Mouse (Mus musculus) liver, adult 2 months (tissue): ENCODE results near the gene Acy3. TPM values are rescaled to one million over a fixed set of nuclear protein-coding genes. Genes with fewer than 3 reads are reported as not detected.
"Not testable (repeated sequence)": the region's sequence is repeated elsewhere in the genome, so short reads cannot be mapped to it uniquely, and the experiment has no call there.

ENCODE experiments used
- DNase-seq: peaks from one replicate; pipeline ENCODE4 v3.0.0-alpha.2; 2011; ENCODE audit warnings: low read depth, low spot score; ENCODE audit errors: extremely low read depth
- H3K27ac ChIP-seq: fragments of 200-500 bp; replicated peaks from 2 replicates; pipeline ENCODE4 v1.5.1; 2012; ENCODE audit warnings: low read depth, mild to moderate bottlenecking, control low read depth, inconsistent platforms, low read length; ENCODE audit not compliant: insufficient read depth
- H3K27me3 ChIP-seq: fragments of 200-500 bp; 2 replicates; pipeline ENCODE4 v1.6.1; 2012; ENCODE audit warnings: mild to moderate bottlenecking, moderate library complexity, low read length, inconsistent platforms; ENCODE audit not compliant: control insufficient read depth, insufficient read depth
- H3K36me3 ChIP-seq: fragments of 200-500 bp; 2 replicates; pipeline ENCODE4 v1.6.1; 2012; ENCODE audit warnings: low read length, inconsistent platforms; ENCODE audit not compliant: control insufficient read depth, insufficient read depth
- H3K4me1 ChIP-seq: fragments of 200-500 bp; 2 replicates; pipeline ENCODE4 v1.6.1; 2011; ENCODE audit warnings: low read length; ENCODE audit not compliant: control insufficient read depth, insufficient read depth
- H3K4me3 ChIP-seq: fragments of 200-500 bp; 2 replicates; pipeline ENCODE4 v1.5.1; 2011; ENCODE audit warnings: low read depth, mild to moderate bottlenecking, control low read depth, low read length, moderate library complexity; ENCODE audit not compliant: insufficient read depth
- H3K79me2 ChIP-seq: fragments of 200-500 bp; 2 replicates; pipeline ENCODE4 v1.6.1; 2012; ENCODE audit warnings: inconsistent platforms, mild to moderate bottlenecking, low read length, moderate library complexity; ENCODE audit not compliant: control insufficient read depth, insufficient read depth
- H3K9ac ChIP-seq: fragments of 200-500 bp; 2 replicates; pipeline ENCODE4 v1.6.1; 2012; ENCODE audit warnings: low read depth, mild to moderate bottlenecking, control low read depth, inconsistent platforms, low read length
- CTCF ChIP-seq: fragments of 200-500 bp; IDR thresholded peaks from 2 replicates; pipeline ENCODE4 v1.5.1; 2011; ENCODE audit warnings: low read depth, low read length, control low read depth
- POLR2A ChIP-seq: fragments of 200-500 bp; IDR thresholded peaks from 2 replicates; pipeline ENCODE4 v1.6.1; 2011; ENCODE audit warnings: low read length, control low read depth; ENCODE audit not compliant: insufficient read depth; ENCODE audit errors: extremely low read depth
- WGBS: fragments of 180-500 bp; shearing (Covaris S2); methylation state at CpG from one replicate; pipeline ENCODE4 v1.1.7; 2018; 5-methylcytosine and 5-hydroxymethylcytosine counted together
- polyA plus RNA-seq: library from polyadenylated mRNA; depleted of rRNA; stranded (reverse); fragments of >200 nt; gene quantifications from 2 replicates; pipeline ENCODE4 v1.2.3, GENCODE M21; 2012
- total RNA-seq: library from RNA; depleted of rRNA; stranded (reverse); fragments of >200 nt; gene quantifications from 2 replicates; pipeline ENCODE4 v1.2.3, GENCODE M21; 2014

Acy3 gene
- total and polyA plus RNA-seq, 2 experiments: 44.3 to 232 TPM

DNA sequence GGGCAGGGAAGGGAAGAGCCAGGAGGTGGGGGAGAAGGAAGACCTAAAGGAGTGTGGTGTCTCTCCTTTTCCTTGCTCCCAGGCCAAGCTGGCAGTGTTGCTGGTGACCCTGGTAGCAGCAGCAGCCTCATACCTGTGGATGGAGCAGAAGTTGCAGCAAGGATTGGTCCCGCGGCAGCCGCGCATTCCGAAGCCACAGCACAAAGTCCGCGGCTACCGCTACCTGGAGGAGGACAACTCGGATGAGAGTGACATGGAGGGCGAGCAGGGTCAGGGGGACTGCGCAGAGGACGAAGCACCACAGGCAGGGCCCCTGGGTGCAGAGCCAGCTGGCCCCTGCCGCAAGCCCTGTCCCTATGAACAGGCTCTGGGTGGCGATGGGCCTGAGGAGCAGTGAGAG lies 37.8 kb upstream of the Acy3 start:
- no peaks in the 10 kb centered on the region for H3K79me2 ChIP-seq
- H3K9ac ChIP-seq: no peak overlapping the region
- H3K27ac ChIP-seq: no peak overlapping the region
- no peak overlapping the region for H3K4me3 ChIP-seq
- DNase-seq: no peak
- H3K27me3 ChIP-seq: no peaks in the 10 kb centered on the region
- TF ChIP-seq POLR2A (no peak), CTCF (no peak)
- peaks cover 12% of the 10 kb centered on the region for H3K4me1 ChIP-seq
- peaks cover 3% of the 10 kb centered on the region; the same call in 1 of the 2 replicates for H3K36me3 ChIP-seq
- 87% methylated on average over 14 of the region's 14 CpGs for WGBS

DNA sequence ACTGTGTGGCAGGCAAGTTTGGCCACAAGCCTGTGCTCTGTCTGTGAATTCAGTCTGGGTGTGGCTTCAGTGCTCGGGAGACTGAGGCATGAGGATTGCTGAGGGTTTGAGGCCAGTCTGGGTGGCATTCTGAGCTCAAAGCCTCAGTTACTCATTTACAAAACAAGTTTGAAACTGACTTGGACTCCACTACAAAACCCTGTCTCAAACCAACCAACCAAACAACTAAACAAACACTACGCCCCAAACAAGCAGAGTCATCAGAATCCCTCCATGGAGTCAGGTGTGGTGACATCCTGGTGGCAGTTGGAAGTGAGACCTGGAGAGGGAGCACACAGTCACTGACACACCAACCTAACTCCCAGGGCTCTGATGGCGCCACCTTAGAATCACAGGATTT lies 36.0 kb upstream of the Acy3 start:
- peaks cover 1% of the 10 kb centered on the region; the same call in 1 of the 2 replicates for H3K36me3 ChIP-seq
- H3K27ac ChIP-seq: peak overlapping the region; percentile 1; the same call in 1 of the 2 replicates
- H3K4me3 ChIP-seq: no peak overlapping the region
- peaks cover 12% of the 10 kb centered on the region for H3K4me1 ChIP-seq
- 50% methylated on average over 3 of the region's 3 CpGs for WGBS
- peak; percentile 80 for DNase-seq
- H3K27me3 ChIP-seq: no peaks in the 10 kb centered on the region
- no peaks in the 10 kb centered on the region for H3K79me2 ChIP-seq
- TF ChIP-seq POLR2A (no peak), CTCF (0 out of 2 replicates have a peak, but pooled peaks have one; percentile 2)
- H3K9ac ChIP-seq: no peak overlapping the region

DNA sequence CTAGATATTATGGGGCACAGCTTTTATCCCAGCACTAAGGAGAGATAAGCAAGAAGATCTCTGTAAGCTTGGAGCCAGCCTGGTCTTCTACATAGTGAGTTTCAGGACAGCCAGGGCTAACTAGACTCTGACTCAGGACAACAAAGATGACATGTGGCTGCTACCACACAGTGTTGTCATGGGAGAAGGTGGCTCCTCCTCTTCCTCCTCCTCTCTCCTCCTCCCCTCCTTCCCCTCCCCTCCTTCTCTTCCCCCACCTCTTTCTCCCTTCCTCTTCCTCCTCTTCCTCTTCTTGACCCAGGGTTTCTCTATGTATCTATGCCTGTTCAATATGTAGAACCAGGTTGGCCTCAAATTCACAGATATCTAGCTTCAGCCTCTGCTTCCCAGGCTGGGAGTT lies 34.9 kb upstream of the Acy3 start:
- no peak overlapping the region for H3K27ac ChIP-seq
- DNase-seq: no peak
- H3K36me3 ChIP-seq: peaks cover 1% of the 10 kb centered on the region; the same call in 1 of the 2 replicates
- no peak overlapping the region for H3K9ac ChIP-seq
- TF ChIP-seq POLR2A (no peak), CTCF (no peak)
- H3K27me3 ChIP-seq: no peaks in the 10 kb centered on the region
- peaks cover 8% of the 10 kb centered on the region for H3K4me1 ChIP-seq
- no peaks in the 10 kb centered on the region for H3K79me2 ChIP-seq
- H3K4me3 ChIP-seq: no peak overlapping the region

DNA sequence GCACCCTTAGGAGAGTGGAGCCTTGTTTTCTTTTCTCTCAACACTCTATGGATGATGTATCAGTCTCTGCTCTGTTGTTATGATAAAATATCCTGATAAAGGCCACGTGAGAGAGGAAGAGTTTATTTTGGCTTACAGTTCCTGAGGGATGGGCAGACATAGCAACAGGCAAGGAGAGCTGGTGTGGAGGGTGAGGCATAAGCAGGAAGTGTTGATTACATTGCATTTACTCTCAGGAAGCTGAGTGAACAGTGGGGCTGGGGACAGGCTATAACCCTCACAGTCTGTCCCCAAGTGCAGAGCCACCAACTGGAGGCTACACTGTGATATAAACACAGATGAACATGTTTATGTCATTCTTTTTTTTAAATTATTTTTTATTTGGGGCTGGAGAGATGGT lies 34.3 kb upstream of the Acy3 start:
- Histone ChIP-seq H3K9ac (no peak overlapping the region), H3K27me3 (no peaks in the 10 kb centered on the region), H3K4me3 (no peak overlapping the region), H3K27ac (no peak overlapping the region), H3K79me2 (no peaks in the 10 kb centered on the region), H3K36me3 (peaks cover 1% of the 10 kb centered on the region; the same call in 1 of the 2 replicates), H3K4me1 (peaks cover 6% of the 10 kb centered on the region)
- no peak for DNase-seq
- WGBS: 64% methylated on average over 1 of the region's 1 CpGs
- TF ChIP-seq CTCF (no peak), POLR2A (no peak)

DNA sequence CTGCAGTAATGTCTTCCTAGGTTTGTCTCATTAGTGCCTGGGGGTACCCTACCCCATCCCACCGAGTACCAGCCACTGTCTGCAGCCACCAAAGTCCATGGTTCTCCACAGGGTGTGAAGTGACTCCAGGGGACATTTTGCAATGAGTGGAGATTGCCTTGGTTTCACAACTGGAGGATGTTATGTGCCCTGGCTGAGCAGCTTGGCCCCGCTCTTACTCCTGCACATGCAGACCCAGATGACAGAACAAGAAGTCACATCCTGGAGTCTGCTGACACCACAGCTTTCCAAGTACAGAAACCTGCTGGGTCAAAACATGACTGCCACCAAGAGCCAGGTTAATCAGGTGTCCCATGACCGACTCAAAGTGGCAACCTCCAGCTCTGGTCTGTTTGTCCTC lies 31.3 kb upstream of the Acy3 start:
- Histone ChIP-seq H3K79me2 (no peaks in the 10 kb centered on the region), H3K9ac (no peak overlapping the region), H3K27me3 (no peaks in the 10 kb centered on the region), H3K4me3 (no peak overlapping the region), H3K36me3 (no peaks in the 10 kb centered on the region), H3K27ac (no peak overlapping the region), H3K4me1 (peaks cover 4% of the 10 kb centered on the region)
- peak; percentile 28 for DNase-seq
- TF ChIP-seq CTCF (no peak), POLR2A (no peak)
- 56% methylated on average over 3 of the region's 3 CpGs for WGBS

DNA sequence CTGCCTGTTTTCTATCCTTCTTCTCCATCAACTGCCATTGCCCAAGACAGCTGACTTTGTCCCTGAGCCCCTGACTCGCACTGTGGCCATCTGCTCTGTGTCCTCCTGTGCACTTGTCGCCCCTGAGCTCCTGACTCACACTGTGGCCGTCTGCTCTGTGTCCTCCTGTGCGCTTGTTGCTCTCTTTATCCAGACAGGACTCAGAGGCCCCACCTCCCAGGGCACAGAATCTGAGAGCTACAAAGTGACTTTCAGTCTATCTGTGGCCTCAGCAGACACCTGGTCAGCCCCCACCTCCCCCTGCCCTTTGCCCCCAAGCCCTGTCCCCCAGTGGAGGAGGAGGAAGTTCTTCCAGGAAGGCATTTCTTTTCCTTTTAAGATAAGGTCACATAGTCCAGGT lies 30.6 kb upstream of the Acy3 start:
- H3K4me3 ChIP-seq: no peak overlapping the region
- H3K27ac ChIP-seq: no peak overlapping the region
- H3K9ac ChIP-seq: no peak overlapping the region
- H3K36me3 ChIP-seq: no peaks in the 10 kb centered on the region
- H3K27me3 ChIP-seq: no peaks in the 10 kb centered on the region
- DNase-seq: no peak
- no peaks in the 10 kb centered on the region for H3K4me1 ChIP-seq
- 86% methylated on average over 4 of the region's 4 CpGs for WGBS
- no peak for TF ChIP-seq CTCF
- TF ChIP-seq POLR2A: no peak
- no peaks in the 10 kb centered on the region for H3K79me2 ChIP-seq

DNA sequence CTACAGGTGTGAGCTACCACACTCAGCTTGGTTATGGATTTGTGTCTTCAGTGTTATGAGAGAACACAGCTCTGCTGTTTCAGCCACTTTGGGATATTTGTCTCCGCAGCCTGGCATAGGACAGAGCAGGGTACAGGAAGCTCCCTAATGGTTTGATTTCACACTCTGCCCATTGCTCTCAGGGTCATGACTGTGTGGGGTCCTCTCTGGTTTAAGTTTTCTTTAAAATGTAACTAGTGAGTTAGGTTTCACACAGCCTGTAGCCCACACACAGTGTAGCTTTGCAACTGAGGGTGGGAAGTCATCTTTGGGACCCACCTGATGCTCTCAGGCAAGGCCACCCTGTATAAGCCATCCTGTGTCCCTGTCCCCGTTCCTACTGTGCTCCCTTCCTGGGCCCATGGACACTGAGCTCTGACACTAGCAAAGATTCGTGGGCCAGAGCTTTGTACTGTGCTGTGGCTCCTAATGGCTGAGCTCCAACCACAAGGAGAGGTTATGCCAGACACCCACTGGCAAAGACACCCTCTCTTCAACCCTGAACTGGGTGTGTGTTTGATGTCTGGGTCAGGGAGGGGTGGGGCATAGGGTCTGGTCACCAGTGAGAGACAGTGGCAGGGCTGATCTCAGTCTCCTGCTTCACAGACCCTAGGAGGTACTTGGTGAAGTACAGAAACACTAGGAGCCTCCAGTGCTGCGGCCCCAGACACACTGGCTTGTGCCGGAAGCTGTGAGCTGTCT lies 28.9 kb upstream of the Acy3 start:
- H3K79me2 ChIP-seq, H3K9ac ChIP-seq, H3K4me1 ChIP-seq, H3K27me3 ChIP-seq, H3K36me3 ChIP-seq, H3K4me3 ChIP-seq, DNase-seq, H3K27ac ChIP-seq: not testable (repeated sequence)
- WGBS: 70% methylated on average over 5 of the region's 5 CpGs
